18 mouse cellular contexts compared by ENCODE assay signal in genomic region chr13:32217647-32218046, GRCm38 (mm10).
"Had no signal": no experiment of that assay in that cellular context is flagged by ENCODE, and none has a peak within 500 bp of the region (broad histone marks: within the 10 kb centered on the region; RNA-seq: fewer than 3 reads in every experiment).

No protein-coding gene starts in this region.

- DNase-seq: kidney, adult 18-20 months; kidney, adult 9 months; kidney, postnatal 14 days; kidney, postnatal 4 days; left cerebral cortex, postnatal 4 days; liver, postnatal 0 days; lung, embryonic 14.5 days; midbrain, embryonic 14.5 days; right cerebral cortex, adult 18-20 months; right cerebral cortex, postnatal 14 days; spleen, adult 18-20 months; thymus, adult 18-20 months; thymus, postnatal 36 days had no signal

- H3K36me3 ChIP-seq: limb, embryonic 12.5 days; limb, embryonic 15.5 days; neural tube, embryonic 13.5 days had no signal

- H3K27me3 ChIP-seq: neural tube, embryonic 13.5 days had no signal

- ATAC-seq: intestine, embryonic 16.5 days; liver, postnatal 0 days; lung, postnatal 0 days had no signal
